Mouse (Mus musculus) heart, postnatal 4 days (tissue): ENCODE results near the gene Arhgef3. TPM values are rescaled to one million over a fixed set of nuclear protein-coding genes. Genes with fewer than 3 reads are reported as not detected.

Source experiments
- DNase-seq: peaks from one replicate; pipeline ENCODE4 v3.0.0; 2021
- total RNA-seq, 2 experiments: library from RNA; stranded (reverse); gene quantifications; 2 replicates each; pipeline ENCODE4 v1.2.3; 2021

The Arhgef3 gene
- total RNA-seq, result 10 to 100 TPM; 30.5 to 31.9 TPM

GRCm38 (mm10) chr14:27114362-27115274 is at the start of gene Arhgef3:
Gene Arhgef3 (plus strand): TSS chr14:27114899.
- peak; percentile 82 for DNase-seq

GRCm38 (mm10) chr14:27066171-27066929 is 48.3 kb upstream of the Arhgef3 start:
- DNase-seq, result peak; percentile 45

GRCm38 (mm10) chr14:27067866-27068271 is 46.8 kb upstream of the Arhgef3 start:
- no peak for DNase-seq

GRCm38 (mm10) chr14:27069434-27070097 is 45.1 kb upstream of the Arhgef3 start:
- DNase-seq, result no peak

GRCm38 (mm10) chr14:27070128-27070527 is 44.6 kb upstream of the Arhgef3 start:
- no peak for DNase-seq

GRCm38 (mm10) chr14:27070758-27071157 is 43.9 kb upstream of the Arhgef3 start:
- DNase-seq, result no peak

- peak; percentile 42 for DNase-seq
These were observed 42.7 kb upstream of the Arhgef3 start for GRCm38 (mm10) chr14:27071985-27072384.

GRCm38 (mm10) chr14:27075084-27075483 is 39.6 kb upstream of the Arhgef3 start:
- DNase-seq, result no peak

- DNase-seq, result no peak
These were observed 38.7 kb upstream of the Arhgef3 start for GRCm38 (mm10) chr14:27075909-27076521.

- peak; percentile 37 for DNase-seq
These were observed 38.2 kb upstream of the Arhgef3 start for GRCm38 (mm10) chr14:27076522-27076920.

- no peak for DNase-seq
These were observed 33.0 kb upstream of the Arhgef3 start for GRCm38 (mm10) chr14:27081536-27082275.

GRCm38 (mm10) chr14:27085471-27085870 is 29.2 kb upstream of the Arhgef3 start:
- DNase-seq, result no peak

- DNase-seq, result no peak
These were observed 28.7 kb upstream of the Arhgef3 start for GRCm38 (mm10) chr14:27085999-27086398.

GRCm38 (mm10) chr14:27094247-27094646 is 20.5 kb upstream of the Arhgef3 start:
- DNase-seq, result no peak

- DNase-seq, result no peak
These were observed 18.6 kb upstream of the Arhgef3 start for GRCm38 (mm10) chr14:27096133-27096532.

- DNase-seq, result peak; percentile 82
These were observed 17.9 kb upstream of the Arhgef3 start for GRCm38 (mm10) chr14:27096779-27097178.

- no peak for DNase-seq
These were observed 13.0 kb upstream of the Arhgef3 start for GRCm38 (mm10) chr14:27101735-27102134.

- no peak for DNase-seq
These were observed 12.0 kb upstream of the Arhgef3 start for GRCm38 (mm10) chr14:27102720-27103119.

- peak; percentile 23 for DNase-seq
These were observed 8.8 kb upstream of the Arhgef3 start for GRCm38 (mm10) chr14:27105731-27106457.

- peak; percentile 60 for DNase-seq
These were observed 5.8 kb upstream of the Arhgef3 start for GRCm38 (mm10) chr14:27108748-27109504.
